Mouse (Mus musculus) C3H10T1/2 (cell line): ENCODE measurements around the gene Polr3c. TPM values are rescaled to one million over a fixed set of nuclear protein-coding genes. Genes with fewer than 3 reads are reported as not detected.

Experiments used
- polyA plus RNA-seq, 2 experiments: library from polyadenylated mRNA; unstranded; fragments of >200 nt; fragmentation: generic; extraction: Trizol; gene quantifications; one replicate each; pipeline ENCODE4 v1.2.1; 2012; ENCODE audit warnings: missing spikeins in 2 of 2

Polr3c gene
- 10 to 100 TPM; 22.2 to 31.1 TPM for polyA plus RNA-seq

DNA sequence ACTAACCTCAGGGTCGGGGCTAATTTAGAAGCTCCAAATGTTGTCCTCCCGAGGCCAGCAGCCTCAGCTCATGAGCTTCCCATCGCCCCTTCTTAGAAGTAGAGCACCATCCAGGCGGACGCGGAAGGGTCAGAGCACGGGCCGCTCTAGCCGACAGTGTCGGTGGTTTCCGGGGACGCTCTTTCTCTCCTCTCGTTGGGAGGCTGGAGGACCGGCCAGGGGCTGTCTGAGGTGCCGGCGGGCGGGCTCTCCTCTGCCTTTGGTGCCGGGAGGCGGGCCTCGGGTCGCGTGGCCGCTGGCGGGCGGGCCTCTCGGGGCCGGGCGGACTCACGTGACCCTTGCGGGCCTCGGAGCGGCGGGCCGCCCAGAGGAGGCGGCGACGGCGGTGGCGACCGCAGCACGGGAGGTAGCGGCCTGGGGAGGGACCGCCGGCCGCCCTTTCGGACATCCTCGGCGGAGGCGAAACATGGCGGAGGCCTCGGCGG is at the start of gene Polr3c, which contains the start of gene Rnf115:
Gene Polr3c, minus strand, starts transcription at position 286 of the 485 bp plus-strand sequence.
Gene Rnf115, plus strand, starts transcription at position 322 of the 485 bp plus-strand sequence.

GRCm38 (mm10) chr3:96707903-96708683 is 19.3 kb downstream of the Polr3c start, which contains the start of gene Nudt17:
TSS of gene Nudt17 (minus strand) at chr3:96708562.

DNA sequence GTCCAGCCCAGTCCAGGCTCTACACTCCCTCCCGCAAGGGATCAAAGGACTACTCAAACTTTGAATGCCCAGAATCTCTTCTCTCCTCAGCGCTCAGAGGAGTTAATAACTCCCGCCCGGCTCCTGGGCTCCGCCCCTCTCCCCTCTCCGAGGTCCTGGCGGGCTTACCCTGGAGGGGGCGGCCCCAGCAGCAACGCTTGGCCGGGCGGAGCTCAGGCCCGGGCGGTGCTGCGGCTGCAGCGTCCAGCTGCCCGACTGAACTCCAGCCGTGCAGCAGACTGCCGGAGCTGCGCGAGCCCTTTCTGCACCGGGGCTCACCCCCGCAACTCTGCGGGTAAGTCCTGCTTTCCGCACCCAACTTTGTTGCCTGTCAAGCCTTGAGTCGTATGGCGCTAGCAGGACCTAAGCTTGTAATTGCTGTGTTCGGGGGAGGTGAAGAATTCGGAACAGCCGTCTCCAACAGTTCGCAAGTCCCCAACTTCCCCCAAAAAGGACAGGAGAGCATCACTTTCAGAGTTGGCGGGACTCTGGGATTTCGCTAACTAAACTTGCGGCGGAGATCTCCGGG is 31.1 kb downstream of the Polr3c start, which contains the start of gene Pias3:
Gene Pias3, plus strand, starts transcription at position 187 of the 568 bp plus-strand sequence.

DNA sequence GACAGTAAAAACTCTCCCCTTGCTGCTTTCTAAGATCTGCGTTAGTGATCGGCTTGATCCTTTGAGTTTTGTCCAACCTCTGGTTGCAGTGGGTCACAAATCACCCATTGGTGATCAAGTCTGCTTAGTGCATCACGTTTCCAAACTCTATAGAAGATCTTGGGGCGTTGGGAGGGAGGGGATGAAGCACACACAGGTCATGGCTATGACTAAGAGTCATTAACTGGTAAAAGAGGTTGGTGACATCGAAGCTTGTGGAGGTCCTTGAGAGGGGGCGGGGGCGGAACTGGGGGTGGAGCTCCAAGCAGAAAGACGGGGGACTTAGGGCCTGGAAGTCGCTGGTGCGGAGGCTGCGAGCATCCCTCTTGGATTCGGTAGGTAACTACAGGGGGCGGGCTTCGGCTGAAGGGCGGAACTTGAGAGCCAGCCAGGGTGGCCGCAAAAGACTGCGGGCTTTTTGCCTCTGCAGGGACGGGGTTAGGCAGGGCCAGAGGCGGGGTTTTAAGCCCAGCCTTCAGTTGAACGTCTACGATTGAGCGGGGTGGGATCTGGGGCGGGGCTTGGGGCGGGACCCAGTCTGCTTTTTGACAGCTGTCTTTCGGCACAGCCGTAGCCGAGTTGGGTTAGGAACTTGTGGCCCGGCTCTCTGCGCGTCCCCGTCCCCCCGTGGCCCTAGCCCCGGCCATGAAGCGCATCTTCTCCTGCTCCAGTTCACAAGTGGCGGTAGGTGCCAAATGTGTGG is 57.5 kb downstream of the Polr3c start, which contains the start of gene Ankrd35:
Gene Ankrd35, plus strand, starts transcription at position 405 of the 742 bp plus-strand sequence.

Other genes with a start within 250 kb of the Polr3c start
- not detected for gene Hfe2, start 202.5 kb downstream of the Polr3c start, polyA plus RNA-seq
- gene Txnip, start 169.7 kb downstream of the Polr3c start, polyA plus RNA-seq, result 100 to 1,000 TPM in 1 of 2 experiments, 1 to 10 TPM in 1; 4.2 to 111 TPM
- under 1 TPM; 0.23 to 0.51 TPM for gene Gm16253, start 150.6 kb downstream of the Polr3c start, polyA plus RNA-seq
- gene Polr3gl, start 133.4 kb downstream of the Polr3c start, polyA plus RNA-seq, result 10 to 100 TPM in 1 of 2 experiments, 1 to 10 TPM in 1; 3.2 to 21.0 TPM
- 1 to 10 TPM in 1 of 2 experiments, under 1 TPM in 1; 0.67 to 1.1 TPM for gene Ankrd34a, start 131.0 kb downstream of the Polr3c start, polyA plus RNA-seq
- gene Lix1l, start 126.5 kb downstream of the Polr3c start, polyA plus RNA-seq, result 10 to 100 TPM; 16.3 to 85.1 TPM
- 10 to 100 TPM; 55.8 to 66.9 TPM for gene Rbm8a, start 97.7 kb downstream of the Polr3c start, polyA plus RNA-seq
- 10 to 100 TPM; 12.0 to 28.6 TPM for gene Pex11b, start 92.3 kb downstream of the Polr3c start, polyA plus RNA-seq
- under 1 TPM; 0.01 to 0.02 TPM for gene Gm42957, start 92.2 kb downstream of the Polr3c start, polyA plus RNA-seq
- under 1 TPM; 0.06 to 0.67 TPM for gene Itga10, start 82.0 kb downstream of the Polr3c start, polyA plus RNA-seq
- gene Ankrd35, start 57.5 kb downstream of the Polr3c start, polyA plus RNA-seq, result under 1 TPM; 0.02 to 0.08 TPM
- gene Pias3, start 31.2 kb downstream of the Polr3c start, polyA plus RNA-seq, result 10 to 100 TPM; 13.6 to 29.1 TPM
- gene Nudt17, start 19.1 kb downstream of the Polr3c start, polyA plus RNA-seq, result 1 to 10 TPM; 2.5 to 3.8 TPM
- gene Rnf115, start within 50 bp of the Polr3c start, polyA plus RNA-seq, result 1 to 10 TPM; 1.4 to 8.0 TPM
- not detected for gene Pdzk1, start 101.7 kb upstream of the Polr3c start, polyA plus RNA-seq
- gene Cd160, start 101.7 kb upstream of the Polr3c start, polyA plus RNA-seq, result under 1 TPM in 1 of 2 experiments, not detected in 1; 0.08 TPM
- gene Gja5, start 177.1 kb upstream of the Polr3c start, polyA plus RNA-seq, result under 1 TPM in 1 of 2 experiments, not detected in 1; 0.06 TPM
- gene Gpr89, start 177.7 kb upstream of the Polr3c start, polyA plus RNA-seq, result 10 to 100 TPM in 1 of 2 experiments, 1 to 10 TPM in 1; 9.1 to 11.7 TPM
- gene Gja8, start 198.4 kb upstream of the Polr3c start, polyA plus RNA-seq, result not detected